Mouse (Mus musculus) lung, embryonic 16.5 days (tissue): ENCODE results near the gene Ccdc137. TPM values are rescaled to one million over a fixed set of nuclear protein-coding genes. Genes with fewer than 3 reads are reported as not detected.

Experiments
- ATAC-seq: fragments of 200-750 bp; cut with Nextera tagmentation; 2 replicates; pipeline ENCODE4 v1.8.0; 2017; ENCODE audit warnings: low read depth, mild to moderate bottlenecking, moderate library complexity
- H3K27ac ChIP-seq: fragments of 300-500 bp; sonication (generic); 2 replicates; pipeline ENCODE4 v1.5.1; 2014; ENCODE audit warnings: mild to moderate bottlenecking, control low read depth, low read length
- H3K27me3 ChIP-seq: fragments of 300-500 bp; sonication (generic); 2 replicates; pipeline ENCODE4 v1.6.1; 2014; ENCODE audit warnings: low read depth, low read length, mixed read lengths; ENCODE audit not compliant: control insufficient read depth, insufficient read depth
- H3K36me3 ChIP-seq: fragments of 300-500 bp; sonication (generic); 2 replicates; pipeline ENCODE4 v1.6.1; 2014; ENCODE audit warnings: low read length; ENCODE audit not compliant: control insufficient read depth, insufficient read depth
- H3K4me1 ChIP-seq: fragments of 300-500 bp; sonication (generic); replicated peaks from 2 replicates; pipeline ENCODE4 v1.6.1; 2014; ENCODE audit warnings: low read length, mixed read lengths; ENCODE audit not compliant: control insufficient read depth, insufficient read depth
- H3K4me2 ChIP-seq: fragments of 300-500 bp; sonication (generic); 2 replicates; pipeline ENCODE4 v1.6.1; 2014; ENCODE audit warnings: low read depth, low read length, control low read depth
- H3K4me3 ChIP-seq: fragments of 300-500 bp; sonication (generic); 2 replicates; pipeline ENCODE4 v1.5.1; 2014; ENCODE audit warnings: mild to moderate bottlenecking, low read length, control low read depth
- H3K9ac ChIP-seq: fragments of 300-500 bp; sonication (generic); 2 replicates; pipeline ENCODE4 v1.6.1; 2014; ENCODE audit warnings: low read length, control low read depth
- H3K9me3 ChIP-seq: fragments of 300-500 bp; sonication (generic); 2 replicates; pipeline ENCODE4 v1.6.1; 2016; ENCODE audit warnings: low read length; ENCODE audit not compliant: control insufficient read depth
- WGBS: fragments of 180-500 bp; shearing (Covaris S2); extraction: QIAGEN DNeasy Blood & Tissue Kit; methylation state at CpG from one replicate; pipeline ENCODE4 v1.1.7; 2014; 5-methylcytosine and 5-hydroxymethylcytosine counted together
- polyA plus RNA-seq: library from polyadenylated mRNA; unstranded; fragments of >200 nt; fragmentation: Nextera tagmentation; extraction: Ambion mirVana; gene quantifications from 2 replicates; pipeline ENCODE4 v1.2.1, GENCODE M21; 2015

Gene Ccdc137
- polyA plus RNA-seq, 1 experiment from 2014 or later: 34.8 TPM

DNA sequence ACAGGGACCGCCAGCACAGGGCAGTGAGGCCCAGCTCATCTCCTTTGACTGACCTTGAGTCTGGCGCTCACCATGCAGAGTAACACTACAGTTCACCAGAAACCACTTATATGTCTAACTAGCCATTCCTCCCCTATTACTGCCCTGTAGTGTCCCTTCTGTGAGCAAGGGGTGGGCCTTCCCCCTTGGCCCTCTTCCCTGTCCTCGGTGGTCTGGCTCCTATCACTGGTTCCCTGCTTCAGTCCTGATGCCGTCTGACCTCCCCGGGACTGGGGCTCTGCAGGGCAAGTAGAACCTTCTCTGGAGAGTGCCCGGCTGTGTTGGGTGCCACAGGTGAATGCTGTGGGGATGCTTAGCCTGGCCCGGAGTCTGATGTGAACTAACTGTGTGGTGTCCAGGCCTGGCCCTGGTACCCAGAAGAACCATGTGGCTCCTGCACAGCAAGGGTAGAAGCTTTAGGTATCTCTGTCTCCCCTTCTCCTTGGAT lies 25.6 kb downstream of the Ccdc137 start:
- Histone ChIP-seq H3K4me2 (peak overlapping the region; percentile 95), H3K36me3 (peaks cover 41% of the 10 kb centered on the region), H3K4me3 (peak overlapping the region; percentile 96), H3K9ac (peak overlapping the region; percentile 89), H3K9me3 (no peaks in the 10 kb centered on the region), H3K27me3 (no peaks in the 10 kb centered on the region), H3K27ac (peak overlapping the region; percentile 68; the same call in 1 of the 2 replicates), H3K4me1 (peaks cover 15% of the 10 kb centered on the region)
- 81% methylated on average over 7 of the region's 7 CpGs for WGBS
- ATAC-seq: no peak

DNA sequence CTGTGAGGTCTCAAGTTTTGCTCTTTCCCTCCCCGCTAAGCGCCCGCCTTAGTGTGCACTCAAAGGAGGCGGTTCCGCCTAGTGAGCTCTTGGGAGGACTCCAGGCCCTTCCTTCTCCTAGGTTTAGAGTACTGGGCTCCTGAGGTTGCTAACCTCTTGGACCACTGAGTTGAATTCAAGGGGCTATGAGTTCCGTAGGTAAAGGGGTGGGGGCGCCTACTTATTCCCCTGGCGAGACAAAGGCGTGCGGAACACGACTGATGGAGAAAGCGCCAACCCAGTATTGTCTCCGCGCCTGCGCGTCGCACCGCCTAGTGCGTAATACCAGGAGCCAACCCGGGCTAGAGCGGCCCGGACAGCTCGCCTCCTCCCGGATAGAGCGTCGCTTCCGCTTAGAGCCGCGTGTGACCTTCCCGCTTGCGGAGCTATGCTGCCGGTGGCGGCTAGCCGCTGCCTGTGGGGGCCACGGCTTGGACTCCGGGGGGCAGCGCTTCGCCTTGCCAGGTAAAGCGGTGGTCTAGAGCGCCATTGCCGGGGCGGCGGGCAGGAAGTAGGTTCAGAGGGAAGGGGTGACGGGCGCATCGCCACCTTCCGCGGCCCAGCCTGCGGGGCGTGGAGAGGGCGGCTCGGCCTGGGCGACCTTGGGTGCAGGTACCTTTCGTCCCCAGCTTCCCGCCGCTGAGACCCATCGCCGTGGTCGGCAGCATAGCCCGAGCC lies 26.5 kb downstream of the Ccdc137 start, which contains the start of gene Mrpl12:
Gene Mrpl12 (plus strand): TSS at position 349 of the 717 bp plus-strand sequence.
- Histone ChIP-seq H3K27me3 (no peaks in the 10 kb centered on the region), H3K4me1 (peaks cover 17% of the 10 kb centered on the region), H3K9me3 (no peaks in the 10 kb centered on the region), H3K9ac (peak within 1 kb of the TSS; percentile 89), H3K4me2 (peak within 1 kb of the TSS; percentile 95), H3K36me3 (peaks cover 32% of the 10 kb centered on the region), H3K4me3 (peak within 1 kb of the TSS; percentile 96), H3K27ac (peak within 1 kb of the TSS; percentile 68)
- under 1% methylated on average over 60 of the region's 60 CpGs for WGBS
- peak; percentile 97 for ATAC-seq

DNA sequence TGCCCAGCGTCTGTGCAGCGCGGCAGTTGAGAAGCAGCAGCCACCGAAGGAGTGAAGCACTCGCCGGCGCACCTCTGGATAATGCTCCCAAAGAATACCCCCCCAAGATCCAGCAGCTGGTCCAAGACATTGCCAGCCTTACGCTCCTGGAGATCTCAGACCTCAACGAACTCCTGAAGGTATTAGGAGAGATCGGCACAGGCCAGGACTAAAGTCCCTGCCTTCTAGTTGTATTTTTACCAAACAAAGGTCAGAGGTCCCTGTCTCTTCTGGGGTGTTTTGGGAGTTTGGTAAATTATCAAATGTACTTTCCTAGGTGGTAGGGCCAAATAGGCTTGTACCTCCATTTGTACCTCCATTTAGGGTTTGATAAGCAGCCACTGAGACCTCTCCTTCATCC lies 27.3 kb downstream of the Ccdc137 start:
- H3K4me3 ChIP-seq: peak overlapping the region; percentile 96
- 5% methylated on average over 10 of the region's 10 CpGs for WGBS
- peak overlapping the region; percentile 95 for H3K4me2 ChIP-seq
- H3K27ac ChIP-seq: no peak overlapping the region
- H3K36me3 ChIP-seq: peaks cover 26% of the 10 kb centered on the region
- H3K9me3 ChIP-seq: no peaks in the 10 kb centered on the region
- no peaks in the 10 kb centered on the region for H3K27me3 ChIP-seq
- ATAC-seq: no peak
- peak overlapping the region; percentile 89 for H3K9ac ChIP-seq
- peaks cover 19% of the 10 kb centered on the region for H3K4me1 ChIP-seq

DNA sequence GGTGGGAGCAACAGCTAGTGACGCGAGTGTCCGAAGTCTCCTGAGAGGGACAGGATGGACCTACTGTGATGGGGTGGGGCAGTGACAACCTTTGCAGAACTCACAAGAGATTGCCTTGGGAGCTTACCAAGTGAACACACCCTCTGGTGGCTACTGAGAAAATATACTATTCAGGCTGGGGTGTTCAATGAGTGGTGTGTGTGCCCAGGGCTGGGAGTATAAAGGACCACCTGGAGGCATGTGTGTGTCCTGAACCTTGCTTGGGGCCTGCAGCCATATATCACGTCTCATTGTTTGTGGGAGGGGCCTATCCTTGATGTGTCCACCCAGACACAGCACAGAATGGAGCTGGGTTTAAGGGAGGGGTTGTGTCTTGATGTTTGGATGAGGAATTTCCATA lies 30.6 kb downstream of the Ccdc137 start:
- no peak for ATAC-seq
- H3K9me3 ChIP-seq: no peaks in the 10 kb centered on the region
- H3K4me2 ChIP-seq: no peak overlapping the region
- peaks cover 11% of the 10 kb centered on the region for H3K36me3 ChIP-seq
- no peak overlapping the region for H3K4me3 ChIP-seq
- peaks cover 34% of the 10 kb centered on the region for H3K4me1 ChIP-seq
- no peak overlapping the region for H3K27ac ChIP-seq
- 71% methylated on average over 4 of the region's 4 CpGs for WGBS
- H3K27me3 ChIP-seq: no peaks in the 10 kb centered on the region
- H3K9ac ChIP-seq: no peak overlapping the region

DNA sequence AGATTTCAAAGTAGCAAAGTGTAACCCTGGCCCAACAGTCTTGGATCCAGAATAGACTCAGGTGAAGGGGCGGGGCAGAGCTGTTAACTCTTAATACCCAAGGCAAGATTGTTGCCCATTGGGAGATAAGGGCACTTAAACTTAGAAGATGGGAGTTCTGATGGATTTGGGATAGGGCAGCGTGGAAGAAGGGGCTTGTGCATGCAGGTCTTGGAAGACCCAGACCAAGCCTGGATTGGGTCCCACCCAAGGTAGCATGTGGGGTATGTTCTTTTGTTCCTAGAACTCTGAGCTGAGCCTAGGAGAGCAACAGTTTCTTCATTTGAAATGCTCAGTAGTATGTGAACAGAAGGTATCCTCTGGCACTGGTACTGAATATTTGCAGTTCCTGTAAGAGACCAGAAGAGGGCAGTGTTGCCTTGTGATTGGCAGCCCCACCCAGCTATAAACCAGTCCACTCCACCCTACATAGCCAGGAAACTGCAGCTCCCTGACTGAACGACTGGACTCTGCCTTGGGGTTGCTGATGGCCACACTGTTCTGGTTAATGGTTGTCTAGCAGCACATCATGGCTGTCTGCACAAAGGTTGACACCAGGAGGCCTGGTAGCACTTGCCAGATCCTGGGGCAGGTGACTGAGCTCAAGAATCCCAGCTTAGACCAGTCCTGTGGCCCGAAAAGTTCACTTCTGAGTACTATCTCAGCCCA lies 31.3 kb downstream of the Ccdc137 start:
- Histone ChIP-seq H3K9me3 (no peaks in the 10 kb centered on the region), H3K4me1 (peaks cover 29% of the 10 kb centered on the region), H3K4me2 (no peak overlapping the region), H3K27ac (no peak overlapping the region), H3K4me3 (no peak overlapping the region), H3K36me3 (peaks cover 11% of the 10 kb centered on the region), H3K9ac (no peak overlapping the region), H3K27me3 (no peaks in the 10 kb centered on the region)
- peak; percentile 26 for ATAC-seq
- 54% methylated on average over 4 of the region's 4 CpGs for WGBS

DNA sequence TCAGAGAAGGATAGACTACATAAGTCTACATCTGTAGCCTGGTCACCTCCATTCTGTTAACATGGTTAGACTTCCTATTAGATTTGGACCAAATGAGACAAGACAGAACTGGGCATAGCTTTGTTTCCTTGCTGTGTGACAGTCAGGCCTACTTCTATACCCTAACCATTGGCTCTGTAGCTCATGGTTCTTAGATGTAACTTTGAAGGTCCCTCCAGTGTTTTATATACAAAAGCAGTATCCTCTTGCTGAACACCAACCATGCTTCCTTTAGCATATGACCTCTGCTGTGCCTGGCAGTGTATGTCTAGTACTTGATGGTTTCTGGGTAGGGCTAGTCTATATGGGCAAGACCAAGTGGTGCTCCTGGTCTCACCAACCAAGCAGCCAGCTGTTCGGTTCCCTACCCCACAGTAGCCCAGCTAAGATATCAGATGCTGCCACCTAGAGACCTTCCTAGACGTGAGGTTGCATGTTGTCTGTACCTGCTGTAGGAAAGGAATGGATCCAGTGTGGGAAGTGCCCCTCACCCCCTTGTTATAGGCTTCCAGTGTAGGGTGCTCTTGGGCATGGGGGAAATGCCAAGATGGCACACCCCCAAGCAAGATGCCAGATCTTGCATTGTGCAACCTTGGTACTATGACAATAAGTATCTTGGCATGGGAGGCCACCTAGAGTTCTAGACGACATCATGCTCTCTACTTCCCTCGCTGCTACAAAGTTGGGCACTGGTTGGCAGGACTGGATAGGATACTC lies 32.6 kb downstream of the Ccdc137 start:
- Histone ChIP-seq H3K9ac (peak overlapping the region; percentile 89), H3K4me1 (peaks cover 25% of the 10 kb centered on the region)

DNA sequence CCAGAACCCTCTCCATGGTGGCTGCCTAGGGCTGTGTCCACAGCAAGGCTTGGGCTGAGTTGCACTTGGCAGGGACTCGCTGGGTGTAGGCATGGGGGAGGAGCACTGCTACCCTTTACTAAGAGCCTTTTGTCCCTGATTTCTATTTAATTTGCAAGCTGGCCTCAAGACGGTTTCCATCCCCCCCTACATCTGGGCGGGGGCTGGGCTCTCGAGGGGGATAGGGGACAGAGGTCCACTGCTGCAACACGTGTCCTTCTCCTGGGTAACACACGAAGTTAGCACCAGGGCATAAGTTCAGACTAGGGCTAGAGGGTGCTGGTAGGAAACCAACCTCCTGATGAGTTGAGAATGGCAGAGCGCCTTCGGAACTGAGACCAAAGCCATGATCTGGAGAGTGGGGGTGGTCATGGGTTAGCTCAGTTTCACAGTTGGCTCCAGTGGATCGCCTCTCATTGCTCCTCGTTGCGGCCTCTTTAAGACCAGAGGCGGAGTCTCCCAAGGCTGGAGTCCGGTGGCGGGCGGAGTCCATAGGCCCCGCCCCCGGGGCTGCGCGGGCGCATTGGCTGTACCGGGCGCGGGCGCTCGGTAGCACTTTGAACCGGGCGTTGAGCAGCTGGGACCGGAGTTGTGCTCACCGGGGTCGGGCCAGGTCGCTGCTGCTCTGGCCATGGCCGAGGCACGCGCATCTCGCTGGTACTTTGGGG lies 33.6 kb downstream of the Ccdc137 start, which contains the start of gene Slc25a10:
Gene Slc25a10 (plus strand): TSS at position 524 of the 707 bp plus-strand sequence.
- H3K4me2 ChIP-seq: peak within 1 kb of the TSS; percentile 87
- H3K4me3 ChIP-seq: peak within 1 kb of the TSS; percentile 88
- peaks cover 26% of the 10 kb centered on the region for H3K36me3 ChIP-seq
- H3K27ac ChIP-seq: peak within 1 kb of the TSS; percentile 86
- ATAC-seq: peak; percentile 91
- peak within 1 kb of the TSS; percentile 89 for H3K9ac ChIP-seq
- H3K27me3 ChIP-seq: no peaks in the 10 kb centered on the region
- H3K4me1 ChIP-seq: peaks cover 20% of the 10 kb centered on the region
- under 1% methylated on average over 35 of the region's 35 CpGs for WGBS
- H3K9me3 ChIP-seq: no peaks in the 10 kb centered on the region

More for the DNA sequence above, 32.6 kb downstream of the Ccdc137 start:
- Histone ChIP-seq H3K27ac (peak overlapping the region; percentile 86), H3K9me3 (no peaks in the 10 kb centered on the region), H3K4me2 (peak overlapping the region; percentile 87; the same call in 1 of the 2 replicates), H3K4me3 (no peak overlapping the region), H3K36me3 (peaks cover 17% of the 10 kb centered on the region), H3K27me3 (no peaks in the 10 kb centered on the region)
- no peak for ATAC-seq
- WGBS: 31% methylated on average over 4 of the region's 4 CpGs

DNA sequence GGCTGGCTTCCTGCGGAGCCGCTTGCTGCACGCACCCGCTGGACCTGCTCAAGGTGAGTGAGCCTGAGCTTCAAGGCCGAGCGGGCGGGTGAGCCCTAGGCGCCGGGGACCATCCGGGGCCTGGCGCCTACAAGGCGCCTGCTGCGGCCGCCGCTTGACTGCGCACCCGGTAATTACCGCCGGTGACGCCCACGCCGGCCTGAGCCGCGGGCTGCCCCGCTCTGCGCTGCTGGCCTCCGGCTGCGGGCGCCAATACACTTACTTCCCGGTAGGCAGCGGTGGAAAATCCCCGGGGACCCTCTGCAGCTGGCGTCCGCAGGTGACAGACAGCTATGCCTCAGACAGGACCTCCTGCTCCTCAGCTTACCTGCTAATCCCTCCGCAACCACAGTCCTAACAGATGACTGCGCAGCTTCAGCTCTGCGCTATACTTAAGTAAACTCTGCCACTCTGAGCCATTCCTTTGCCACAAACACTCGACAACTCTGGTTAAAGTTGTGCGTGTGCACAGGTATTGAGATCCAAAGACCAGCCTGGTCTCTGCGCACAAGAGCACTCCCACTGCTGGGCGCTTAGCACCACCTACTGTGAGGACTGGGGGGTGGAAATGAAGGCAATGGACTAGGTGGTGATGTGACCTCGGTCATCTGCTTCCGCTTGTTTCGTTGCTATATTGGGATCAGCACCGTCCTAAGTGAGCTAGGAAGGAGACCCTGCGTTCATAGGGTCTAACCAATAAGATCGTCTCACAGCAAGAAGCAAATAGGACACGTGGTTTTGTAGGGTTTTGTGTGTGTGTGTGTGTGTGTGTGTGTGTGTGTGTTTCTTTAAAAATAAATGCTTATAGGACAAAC lies 34.3 kb downstream of the Ccdc137 start:
- Histone ChIP-seq H3K36me3 (peaks cover 30% of the 10 kb centered on the region), H3K4me3 (peak overlapping the region; percentile 88), H3K9me3 (no peaks in the 10 kb centered on the region), H3K4me2 (peak overlapping the region; percentile 87), H3K4me1 (peaks cover 20% of the 10 kb centered on the region), H3K27me3 (no peaks in the 10 kb centered on the region), H3K9ac (peak overlapping the region; percentile 89), H3K27ac (peak overlapping the region; percentile 86)
- peak; percentile 24 for ATAC-seq
- under 1% methylated on average over 48 of the region's 48 CpGs for WGBS
